Mouse (Mus musculus) heart, postnatal 0 days (tissue): Measurements from ENCODE around the gene Cyld. TPM values are rescaled to one million over a fixed set of nuclear protein-coding genes. Genes with fewer than 3 reads are reported as not detected.
A peak's percentile ranks its signal among the peaks of the same experiment; 100 is the strongest.
"Not testable (repeated sequence)": the region's sequence is repeated elsewhere in the genome, so short reads cannot be mapped to it uniquely, and the experiment has no call there.

Source experiments
- ATAC-seq: fragments of 200-750 bp; cut with Nextera tagmentation; 2 replicates; pipeline ENCODE4 v1.8.0; 2017; ENCODE audit warnings: low read depth, moderate number of reproducible peaks, moderate library complexity; ENCODE audit not compliant: insufficient read depth
- DNase-seq: peaks from one replicate; pipeline ENCODE4 v3.0.0-alpha.2; 2016; ENCODE audit warnings: low spot score
- H3K27ac ChIP-seq: fragments of 300-500 bp; sonication (generic); 2 replicates; pipeline ENCODE4 v1.5.1; 2014; ENCODE audit warnings: low read depth, mild to moderate bottlenecking
- H3K27me3 ChIP-seq: fragments of 300-500 bp; sonication (generic); 2 replicates; pipeline ENCODE4 v1.6.1; 2014; ENCODE audit warnings: low read length, mixed read lengths; ENCODE audit not compliant: control insufficient read depth, insufficient read depth
- H3K36me3 ChIP-seq: fragments of 300-500 bp; sonication (generic); replicated peaks from 2 replicates; pipeline ENCODE4 v1.6.1; 2014; ENCODE audit warnings: low read length, mixed read lengths; ENCODE audit not compliant: control insufficient read depth, insufficient read depth
- H3K4me1 ChIP-seq: fragments of 300-500 bp; sonication (generic); 2 replicates; pipeline ENCODE4 v1.6.1; 2014; ENCODE audit warnings: antibody characterized with exemption; ENCODE audit not compliant: control insufficient read depth, insufficient read depth
- H3K4me2 ChIP-seq: fragments of 300-500 bp; sonication (generic); 2 replicates; pipeline ENCODE4 v1.6.1; 2014; ENCODE audit warnings: low read depth, mild to moderate bottlenecking, low read length, moderate library complexity
- H3K4me3 ChIP-seq: fragments of 300-500 bp; sonication (generic); 2 replicates; pipeline ENCODE4 v1.5.1; 2014; ENCODE audit warnings: low read depth, low read length
- H3K9ac ChIP-seq: fragments of 300-500 bp; sonication (generic); replicated peaks from 2 replicates; pipeline ENCODE4 v1.6.1; 2014; ENCODE audit warnings: low read depth, low read length, mixed read lengths
- H3K9me3 ChIP-seq: fragments of 300-500 bp; sonication (generic); replicated peaks from 2 replicates; pipeline ENCODE4 v1.6.1; 2016; ENCODE audit warnings: low read length; ENCODE audit not compliant: control insufficient read depth
- CTCF ChIP-seq: IDR thresholded peaks from 2 replicates; pipeline ENCODE4 v1.5.1; 2016; ENCODE audit warnings: antibody characterized with exemption, control low read depth, low read depth
- EP300 ChIP-seq: IDR thresholded peaks from 2 replicates; pipeline ENCODE4 v1.6.1; 2016; ENCODE audit warnings: antibody characterized with exemption, low read depth
- WGBS: fragments of 180-500 bp; shearing (Covaris S2); extraction: QIAGEN DNeasy Blood & Tissue Kit; methylation state at CpG from one replicate; pipeline ENCODE4 v1.1.7; 2014; 5-methylcytosine and 5-hydroxymethylcytosine counted together
- polyA plus RNA-seq: library from polyadenylated mRNA; unstranded; fragments of >200 nt; fragmentation: Nextera tagmentation; extraction: Ambion mirVana; gene quantifications from 2 replicates; pipeline ENCODE4 v1.2.1, GENCODE M21; 2015
- total RNA-seq: library from RNA; depleted of rRNA; stranded (reverse); fragments of >200 nt; gene quantifications from 2 replicates; pipeline ENCODE4 v1.2.3, GENCODE M21; 2014; ENCODE audit warnings: low replicate concordance; rRNA removed

Cyld gene
- total RNA-seq (11.1 and 13.4 TPM in 2 replicates), polyA plus RNA-seq (7.8 and 8.2 TPM in 2 replicates)

DNA sequence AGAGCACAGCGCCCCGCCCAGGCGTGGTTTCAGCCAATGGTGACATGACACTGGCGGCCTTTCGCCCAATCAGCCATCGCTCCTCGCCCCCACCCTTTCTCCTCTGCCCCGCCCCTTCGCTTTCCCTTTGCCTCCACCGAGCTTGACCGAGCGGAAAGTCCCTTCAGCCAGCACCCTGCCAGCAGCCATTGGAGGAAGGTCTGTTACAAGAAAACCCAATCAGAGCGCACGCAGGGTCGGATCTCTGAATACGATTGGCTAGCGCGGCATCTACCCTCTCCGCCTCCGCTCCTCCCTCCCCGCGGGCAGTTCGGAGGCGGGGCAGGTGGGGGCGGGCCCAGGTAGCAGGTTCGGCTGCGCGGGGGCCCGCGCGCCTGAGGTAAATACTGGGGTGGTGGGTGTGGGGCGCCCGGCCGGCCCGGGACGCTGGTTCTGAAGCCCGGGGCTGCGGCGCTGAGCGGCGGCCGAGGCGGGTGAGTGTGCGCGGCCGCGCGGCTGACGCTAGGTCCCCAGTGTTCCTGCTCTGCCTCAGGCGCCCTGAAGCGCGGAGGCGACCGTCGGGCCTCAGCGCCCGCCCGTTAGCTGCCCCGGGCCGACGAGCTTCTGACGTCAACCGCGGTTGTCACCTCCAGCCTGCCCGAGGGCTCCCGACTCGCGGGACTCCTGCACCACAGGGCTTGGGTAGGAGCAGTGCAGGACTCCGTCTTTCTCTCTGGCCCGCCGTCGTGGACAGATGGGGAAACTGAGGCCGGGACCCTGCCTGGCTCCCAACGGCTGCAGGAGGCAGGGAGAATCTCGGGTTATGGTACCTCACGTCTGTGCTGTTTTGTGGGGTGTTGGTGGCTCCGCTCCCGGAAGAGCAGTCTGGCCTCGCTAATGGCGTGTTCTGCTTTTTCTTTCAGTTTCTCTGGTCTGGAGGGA lies at the start of gene Cyld:
Gene Cyld (plus strand): TSS at position 308 of the 921 bp plus-strand sequence.
- peak within 1 kb of the TSS; percentile 83 for H3K4me3 ChIP-seq
- H3K27me3 ChIP-seq, result no peaks in the 10 kb centered on the region
- H3K4me2 ChIP-seq, result peak within 1 kb of the TSS; percentile 79
- peak; percentile 99 for DNase-seq
- peak within 1 kb of the TSS; percentile 86 for H3K27ac ChIP-seq
- H3K4me1 ChIP-seq, result peaks cover 6% of the 10 kb centered on the region; the same call in 1 of the 2 replicates
- peak; percentile 99 for ATAC-seq
- TF ChIP-seq CTCF (no peak), EP300 (peak; percentile 53; the same call in 1 of the 2 replicates)
- H3K9me3 ChIP-seq, result no peaks in the 10 kb centered on the region
- H3K9ac ChIP-seq, result peak within 1 kb of the TSS; percentile 82
- H3K36me3 ChIP-seq, result no peaks in the 10 kb centered on the region
- WGBS, result under 1% methylated on average over 62 of the region's 80 CpGs

DNA sequence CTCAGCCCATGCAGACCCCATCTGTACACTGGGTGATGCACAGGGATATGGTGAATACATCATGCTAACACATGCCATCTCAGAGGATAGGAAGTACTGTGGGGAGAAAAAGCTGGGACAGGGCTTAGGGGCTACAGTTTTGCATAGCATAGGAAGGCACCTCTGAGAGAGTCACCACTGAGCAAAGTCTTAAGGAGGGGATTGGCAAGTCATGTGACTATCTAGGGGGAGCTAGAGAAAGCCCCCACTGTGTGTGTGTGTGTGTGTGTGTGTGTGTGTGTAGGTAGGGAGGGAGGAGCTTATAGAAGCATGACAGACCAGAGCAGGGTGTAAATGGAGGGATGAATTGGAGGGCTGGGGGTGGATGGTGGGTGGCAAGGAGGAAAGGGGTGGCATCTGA lies 48.5 kb upstream of the Cyld start:
- Histone ChIP-seq H3K27ac (no peak overlapping the region), H3K27me3 (peaks cover 18% of the 10 kb centered on the region; the same call in 1 of the 2 replicates), H3K4me1 (0 out of 2 replicates have a peak, but pooled peaks cover 12% of the 10 kb centered on the region), H3K9me3 (no peaks in the 10 kb centered on the region), H3K36me3 (no peaks in the 10 kb centered on the region), H3K9ac (no peak overlapping the region), H3K4me3 (no peak overlapping the region), H3K4me2 (peak overlapping the region; percentile 69; the same call in 1 of the 2 replicates)
- ATAC-seq (no peak), DNase-seq (no peak)
- no peak for TF ChIP-seq EP300
- no peak for TF ChIP-seq CTCF

DNA sequence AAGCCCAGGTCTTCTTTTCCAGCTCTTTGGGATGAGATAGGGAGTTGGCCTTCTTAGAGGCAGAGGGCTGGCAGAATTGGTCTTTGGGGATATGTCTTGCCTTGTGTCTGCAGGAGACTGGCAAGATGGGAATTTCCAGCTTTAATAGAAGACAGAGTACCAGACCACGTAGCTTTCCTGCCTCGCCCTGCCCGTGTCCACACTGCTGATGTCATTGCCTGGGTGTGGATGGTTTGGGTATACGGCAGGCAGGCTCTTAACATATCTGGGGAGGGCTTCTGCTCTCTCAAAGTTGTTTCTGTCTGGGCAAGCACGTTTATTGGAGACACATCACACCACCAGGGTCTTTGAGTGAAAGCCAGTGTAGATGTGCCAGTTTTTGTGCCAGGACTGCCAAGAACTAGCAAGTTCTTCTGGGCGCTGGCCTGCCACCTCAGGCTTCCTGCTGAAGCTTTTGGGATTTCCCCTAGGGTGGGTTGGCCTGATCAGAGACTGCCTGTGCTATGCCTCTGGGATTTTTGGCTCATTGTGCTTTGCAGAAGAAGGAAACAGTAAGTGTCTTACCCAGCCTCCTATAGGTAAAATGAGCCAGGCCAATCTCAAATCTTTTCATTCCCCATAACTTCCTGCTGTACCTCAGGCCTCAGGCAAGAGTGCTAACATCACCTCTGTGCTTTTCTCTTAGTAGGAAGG lies 46.7 kb upstream of the Cyld start:
- H3K36me3 ChIP-seq, result no peaks in the 10 kb centered on the region
- H3K4me1 ChIP-seq, result 0 out of 2 replicates have a peak, but pooled peaks cover 12% of the 10 kb centered on the region
- no peak for ATAC-seq
- H3K4me2 ChIP-seq, result no peak overlapping the region
- no peak overlapping the region for H3K4me3 ChIP-seq
- TF ChIP-seq EP300, result no peak
- no peak for TF ChIP-seq CTCF
- peaks cover 18% of the 10 kb centered on the region; the same call in 1 of the 2 replicates for H3K27me3 ChIP-seq
- H3K9me3 ChIP-seq, result no peaks in the 10 kb centered on the region
- H3K27ac ChIP-seq, result no peak overlapping the region
- 63% methylated on average over 6 of the region's 6 CpGs for WGBS
- no peak for DNase-seq
- H3K9ac ChIP-seq, result no peak overlapping the region

DNA sequence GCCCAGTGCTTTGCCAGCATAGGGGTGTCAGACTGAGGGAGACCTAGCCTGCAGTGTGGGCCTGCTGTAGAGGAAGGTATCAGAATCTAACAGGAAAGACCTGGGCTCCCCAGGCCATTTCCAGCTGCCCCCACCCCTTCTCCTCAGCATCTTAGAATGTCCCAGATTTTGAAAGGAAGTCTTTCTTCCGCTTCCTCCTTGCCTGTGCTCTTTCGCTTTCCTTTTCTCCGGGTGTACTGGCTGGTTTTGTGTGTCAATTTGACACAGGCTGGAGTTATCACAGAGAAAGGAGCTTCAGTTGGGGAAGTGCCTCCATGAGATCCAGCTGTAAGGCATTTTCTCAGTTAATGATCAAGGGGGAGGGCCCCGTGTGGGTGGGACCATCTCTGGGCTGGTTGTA lies 45.7 kb upstream of the Cyld start:
- not testable (repeated sequence) for H3K9me3 ChIP-seq

DNA sequence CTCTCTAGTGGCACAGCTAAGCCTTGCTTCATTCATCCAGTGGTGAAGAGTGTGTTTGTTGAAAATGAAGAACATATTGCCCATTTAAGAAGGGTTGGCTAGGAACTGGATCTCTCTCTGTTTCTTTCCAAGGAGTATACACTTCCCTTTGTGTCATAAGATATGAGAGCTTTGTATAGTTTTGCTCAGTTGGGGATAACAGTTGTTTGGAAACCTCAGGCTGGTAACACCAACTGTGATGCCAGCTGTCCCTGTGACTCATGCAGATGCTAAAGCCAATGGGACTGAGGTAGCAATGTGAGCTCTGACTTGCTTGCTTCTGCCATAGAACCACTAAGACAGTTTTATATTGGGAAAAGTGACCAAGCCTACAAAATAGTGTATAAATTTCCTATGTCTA lies 41.5 kb upstream of the Cyld start:
- TF ChIP-seq EP300 (no peak), CTCF (no peak)
- no peak overlapping the region for H3K9ac ChIP-seq
- H3K9me3 ChIP-seq, result 0 out of 2 replicates have a peak, but pooled peaks cover 3% of the 10 kb centered on the region
- ATAC-seq (no peak), DNase-seq (no peak)
- no peak overlapping the region for H3K4me2 ChIP-seq
- no peak overlapping the region for H3K27ac ChIP-seq
- no peaks in the 10 kb centered on the region for H3K4me1 ChIP-seq
- H3K4me3 ChIP-seq, result no peak overlapping the region
- H3K36me3 ChIP-seq, result no peaks in the 10 kb centered on the region
- no peaks in the 10 kb centered on the region for H3K27me3 ChIP-seq

More for the DNA sequence above, 45.7 kb upstream of the Cyld start:
- 0 out of 2 replicates have a peak overlapping the region, but pooled peaks have one; percentile 4 for H3K4me2 ChIP-seq
- ATAC-seq, H3K9ac ChIP-seq, H3K4me3 ChIP-seq, H3K36me3 ChIP-seq, DNase-seq, H3K27ac ChIP-seq: not testable (repeated sequence)
- H3K4me1 ChIP-seq, result 0 out of 2 replicates have a peak, but pooled peaks cover 12% of the 10 kb centered on the region
- WGBS, result 61% methylated on average over 4 of the region's 4 CpGs
- peaks cover 18% of the 10 kb centered on the region; the same call in 1 of the 2 replicates for H3K27me3 ChIP-seq
